Mouse (Mus musculus) ES-E14 (cell line): ENCODE data around the gene Commd2.

Experiments
- CHD2 ChIP-seq: IDR thresholded peaks from 2 replicates; pipeline ENCODE4 v1.6.1; 2014; ENCODE audit warnings: mild to moderate bottlenecking, low read depth, low read length, inconsistent platforms
- HCFC1 ChIP-seq: IDR thresholded peaks from 2 replicates; pipeline ENCODE4 v1.6.1; 2012; ENCODE audit warnings: low read length, inconsistent platforms, borderline replicate concordance; ENCODE audit not compliant: insufficient read depth
- MAFK ChIP-seq: IDR thresholded peaks from 2 replicates; pipeline ENCODE4 v1.6.1; 2014; ENCODE audit warnings: mild to moderate bottlenecking, low read depth, low read length, inconsistent platforms; ENCODE audit not compliant: insufficient read depth
- ZNF384 ChIP-seq: IDR thresholded peaks from 2 replicates; pipeline ENCODE4 v1.6.1; 2012; ENCODE audit warnings: low read depth, low read length, inconsistent platforms

DNA sequence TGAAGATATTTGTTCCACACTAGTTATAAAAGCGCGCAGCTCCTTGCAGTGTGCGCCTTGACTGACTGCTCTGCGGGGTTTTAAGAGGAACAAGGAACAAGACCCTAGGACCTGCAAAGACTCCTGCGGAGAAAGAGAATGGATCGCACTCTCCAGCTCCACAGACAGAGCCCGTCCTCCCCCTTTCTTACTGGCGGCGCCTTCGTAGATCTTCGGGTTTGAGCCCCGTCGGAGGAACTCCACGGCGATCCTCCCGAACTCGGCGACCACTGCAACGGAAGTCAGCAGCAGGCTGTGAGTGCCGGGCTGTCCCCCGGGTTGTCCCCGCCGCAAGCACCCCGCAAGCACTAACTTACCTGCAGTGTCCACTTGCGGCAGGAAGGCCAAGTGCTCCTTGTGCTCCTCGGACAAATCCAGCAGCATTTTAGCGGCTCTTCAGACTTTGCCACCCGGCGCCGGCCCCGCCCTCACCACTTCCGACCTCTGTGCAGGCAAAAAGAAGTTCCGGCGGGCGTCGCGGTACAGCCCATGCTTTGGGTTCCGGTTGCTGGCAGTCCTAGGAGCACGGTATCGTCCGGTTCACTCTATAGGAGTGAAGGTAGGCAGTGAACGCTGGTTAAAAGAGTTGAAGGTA, at the start of gene Commd2:
- TF ChIP-seq ZNF384, result no peak
- TF ChIP-seq MAFK, result no peak
- TF ChIP-seq CHD2, result no peak
- peak; percentile 82 for TF ChIP-seq HCFC1
